ENCODE assay signal across 12 mouse cellular contexts in the genomic region with DNA sequence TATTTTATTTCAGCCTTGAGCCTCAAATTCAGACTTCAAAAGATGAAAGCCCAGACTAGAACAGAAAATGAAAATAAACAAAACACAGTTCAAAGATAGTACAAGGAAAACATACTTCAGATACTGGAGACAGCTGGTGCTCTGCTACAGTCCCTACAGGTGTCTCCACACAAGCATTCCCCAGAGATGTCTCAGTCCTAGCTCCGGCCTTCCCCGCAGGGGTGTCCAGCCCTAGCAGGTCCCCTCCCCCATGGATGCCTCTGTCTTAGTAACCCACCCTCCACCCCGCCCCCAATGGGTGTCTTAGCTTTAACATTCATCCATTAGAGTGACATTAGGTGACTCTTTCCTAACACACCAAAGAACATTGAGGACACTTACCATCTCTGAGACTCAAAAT.
"Had no signal": no experiment of that assay in that cellular context is flagged by ENCODE, and none has a peak within 500 bp of the region (broad histone marks: within the 10 kb centered on the region; RNA-seq: fewer than 3 reads in every experiment).

No protein-coding gene starts in this region.

- DNase-seq: liver; liver, embryonic 13.5 days; liver, postnatal 0 days; retina, postnatal 1 day; right cerebral cortex, postnatal 4 days; spleen, adult 18-20 months; thymus, adult 18-20 months; thymus, postnatal 14 days had no signal

- H3K9ac ChIP-seq: intestine, embryonic 15.5 days; limb, embryonic 12.5 days; liver, embryonic 13.5 days; liver, postnatal 0 days; lung, embryonic 15.5 days; midbrain, embryonic 13.5 days had no signal

- H3K4me2 ChIP-seq: intestine, embryonic 15.5 days; limb, embryonic 12.5 days; liver, embryonic 13.5 days; lung, embryonic 15.5 days; midbrain, embryonic 13.5 days had no signal

- H3K9me3 ChIP-seq: intestine, embryonic 15.5 days; limb, embryonic 12.5 days; liver, embryonic 13.5 days; lung, embryonic 15.5 days; midbrain, embryonic 13.5 days had no signal

- H3K27me3 ChIP-seq: intestine, embryonic 15.5 days; limb, embryonic 12.5 days; lung, embryonic 15.5 days; midbrain, embryonic 13.5 days had no signal

- ATAC-seq: intestine, embryonic 15.5 days; liver, postnatal 0 days; midbrain, embryonic 13.5 days had no signal

- H3K4me3 ChIP-seq: intestine, embryonic 15.5 days; limb, embryonic 12.5 days; liver, embryonic 13.5 days; lung, embryonic 15.5 days; midbrain, embryonic 13.5 days had no signal

- H3K27ac ChIP-seq: intestine, embryonic 15.5 days; liver, embryonic 13.5 days; lung, embryonic 15.5 days; midbrain, embryonic 13.5 days had no signal

- H3K36me3 ChIP-seq: intestine, embryonic 15.5 days; limb, embryonic 12.5 days; liver, embryonic 13.5 days; lung, embryonic 15.5 days; midbrain, embryonic 13.5 days had no signal
